Mouse (Mus musculus) liver, postnatal 0 days (tissue): ENCODE data around the gene Mcemp1. TPM values are rescaled to one million over a fixed set of nuclear protein-coding genes. Genes with fewer than 3 reads are reported as not detected.

Experiments used
- ATAC-seq: fragments of 200-750 bp; cut with Nextera tagmentation; 2 replicates; pipeline ENCODE4 v1.8.0; 2017; ENCODE audit warnings: mild to moderate bottlenecking, moderate library complexity
- DNase-seq: peaks from one replicate; pipeline ENCODE4 v3.0.0-alpha.2; 2016
- H3K27ac ChIP-seq: fragments of 300-500 bp; sonication (generic); 2 replicates; pipeline ENCODE4 v1.5.1; 2014; ENCODE audit warnings: antibody characterized with exemption, moderate library complexity, mild to moderate bottlenecking, low read depth
- H3K27me3 ChIP-seq: fragments of 300-500 bp; sonication (generic); 2 replicates; pipeline ENCODE4 v1.6.1; 2014; ENCODE audit warnings: low read length, control low read depth, mixed read lengths; ENCODE audit not compliant: insufficient read depth
- H3K36me3 ChIP-seq: fragments of 300-500 bp; sonication (generic); replicated peaks from 2 replicates; pipeline ENCODE4 v1.6.1; 2014; ENCODE audit warnings: mild to moderate bottlenecking, control low read depth, low read length, moderate library complexity, mixed read lengths; ENCODE audit not compliant: insufficient read depth
- H3K4me1 ChIP-seq: fragments of 300-500 bp; sonication (generic); 2 replicates; pipeline ENCODE4 v1.6.1; 2014; ENCODE audit warnings: antibody characterized with exemption, mild to moderate bottlenecking, control low read depth; ENCODE audit not compliant: insufficient read depth
- H3K4me2 ChIP-seq: fragments of 300-500 bp; sonication (generic); 2 replicates; pipeline ENCODE4 v1.6.1; 2014; ENCODE audit warnings: low read depth, mild to moderate bottlenecking, low read length, moderate library complexity, mixed read lengths
- H3K4me3 ChIP-seq: fragments of 300-500 bp; sonication (generic); 2 replicates; pipeline ENCODE4 v1.5.1; 2014; ENCODE audit warnings: low read depth, low read length
- H3K9ac ChIP-seq: fragments of 300-500 bp; sonication (generic); replicated peaks from 2 replicates; pipeline ENCODE4 v1.6.1; 2014; ENCODE audit warnings: mild to moderate bottlenecking, moderate library complexity
- H3K9me3 ChIP-seq: fragments of 300-500 bp; sonication (generic); 2 replicates; pipeline ENCODE4 v1.6.1; 2016; ENCODE audit warnings: mild to moderate bottlenecking, control low read depth, low read length, mixed read lengths
- CTCF ChIP-seq: sonication (generic); IDR thresholded peaks from 2 replicates; pipeline ENCODE4 v1.5.1; 2016; ENCODE audit warnings: antibody characterized with exemption, low read depth
- EP300 ChIP-seq: IDR thresholded peaks from 2 replicates; pipeline ENCODE4 v1.6.1; 2016; ENCODE audit warnings: antibody characterized with exemption, low read depth, mild to moderate bottlenecking
- WGBS: fragments of 180-500 bp; shearing (Covaris S2); extraction: QIAGEN DNeasy Blood & Tissue Kit; methylation state at CpG from one replicate; pipeline ENCODE4 v1.1.7; 2014; ENCODE audit not compliant: insufficient replicate concordance; 5-methylcytosine and 5-hydroxymethylcytosine counted together
- polyA plus RNA-seq: library from polyadenylated mRNA; unstranded; fragments of >200 nt; fragmentation: Nextera tagmentation; extraction: Ambion mirVana; gene quantifications from 2 replicates; pipeline ENCODE4 v1.2.1, GENCODE M21; 2015

Gene Mcemp1
- polyA plus RNA-seq, 1 experiment from 2014 or later, result 12.8 TPM

GRCm38 (mm10) chr8:3664405-3664804 lies 1.1 kb upstream of the Mcemp1 start:
- 36% methylated on average over 5 of the region's 5 CpGs for WGBS
- Histone ChIP-seq H3K9me3 (no peaks in the 10 kb centered on the region), H3K4me2 (peak overlapping the region; percentile 32; the same call in 1 of the 2 replicates), H3K9ac (no peak overlapping the region), H3K36me3 (no peaks in the 10 kb centered on the region), H3K4me1 (no peaks in the 10 kb centered on the region), H3K4me3 (no peak overlapping the region), H3K27me3 (no peaks in the 10 kb centered on the region), H3K27ac (peak overlapping the region; percentile 82)
- TF ChIP-seq EP300 (peak; percentile 54; the same call in 1 of the 2 replicates), CTCF (no peak)
- DNase-seq (peak; percentile 24), ATAC-seq (peak; percentile 76)

- Histone ChIP-seq H3K4me2 (peak overlapping the region; percentile 49; the same call in 1 of the 2 replicates), H3K36me3 (no peaks in the 10 kb centered on the region), H3K9ac (no peak overlapping the region), H3K27ac (no peak overlapping the region), H3K27me3 (no peaks in the 10 kb centered on the region), H3K9me3 (no peaks in the 10 kb centered on the region), H3K4me1 (peaks cover 3% of the 10 kb centered on the region; the same call in 1 of the 2 replicates), H3K4me3 (no peak overlapping the region)
- TF ChIP-seq CTCF (no peak), EP300 (no peak)
- WGBS, result 56% methylated on average over 2 of the region's 2 CpGs
- peak; percentile 60 for DNase-seq
- ATAC-seq, result no peak
These were observed 4.8 kb downstream of the Mcemp1 start for GRCm38 (mm10) chr8:3670388-3670787.

- H3K27ac ChIP-seq, result peak within 1 kb of the TSS; percentile 1; the same call in 1 of the 2 replicates
- H3K9me3 ChIP-seq, result no peaks in the 10 kb centered on the region
- H3K4me2 ChIP-seq, result peak within 1 kb of the TSS; percentile 82
- peak within 1 kb of the TSS; percentile 54 for H3K4me3 ChIP-seq
- H3K36me3 ChIP-seq, result no peaks in the 10 kb centered on the region
- H3K27me3 ChIP-seq, result no peaks in the 10 kb centered on the region
- ATAC-seq (peak; percentile 66), DNase-seq (peak; percentile 88)
- H3K9ac ChIP-seq, result peak within 1 kb of the TSS; percentile 47
- H3K4me1 ChIP-seq, result peaks cover 8% of the 10 kb centered on the region
- TF ChIP-seq CTCF, result peak; percentile 95
- 0 out of 2 replicates have a peak, but pooled peaks have one; percentile 11 for TF ChIP-seq EP300
- 2% methylated on average over 23 of the region's 23 CpGs for WGBS
These were observed 6.5 kb downstream of the Mcemp1 start, which contains the start of gene Fcor for GRCm38 (mm10) chr8:3671980-3672491. Fcor (minus strand) TSS chr8:3672362.

GRCm38 (mm10) chr8:3674671-3675070 lies 9.1 kb downstream of the Mcemp1 start:
- H3K9ac ChIP-seq, result no peak overlapping the region
- H3K27ac ChIP-seq, result no peak overlapping the region
- peaks cover 19% of the 10 kb centered on the region for H3K4me1 ChIP-seq
- no peak overlapping the region for H3K4me2 ChIP-seq
- H3K27me3 ChIP-seq, result no peaks in the 10 kb centered on the region
- no peak overlapping the region for H3K4me3 ChIP-seq
- peaks cover 10% of the 10 kb centered on the region for H3K36me3 ChIP-seq
- ATAC-seq (no peak), DNase-seq (no peak)
- WGBS, result 57% methylated on average over 3 of the region's 3 CpGs
- no peak for TF ChIP-seq EP300
- H3K9me3 ChIP-seq, result no peaks in the 10 kb centered on the region

GRCm38 (mm10) chr8:3676131-3676992 lies 10.8 kb downstream of the Mcemp1 start, which contains the start of gene Trappc5:
Trappc5 (plus strand) TSS chr8:3676299.
- H3K4me3 ChIP-seq, result peak within 1 kb of the TSS; percentile 94
- no peaks in the 10 kb centered on the region for H3K27me3 ChIP-seq
- peak; percentile 92 for ATAC-seq
- 1% methylated on average over 57 of the region's 61 CpGs for WGBS
- H3K4me1 ChIP-seq, result peaks cover 19% of the 10 kb centered on the region
- H3K9me3 ChIP-seq, result no peaks in the 10 kb centered on the region
- peak; percentile 94 for DNase-seq
- peaks cover 22% of the 10 kb centered on the region for H3K36me3 ChIP-seq
- peak within 1 kb of the TSS; percentile 97 for H3K27ac ChIP-seq
- TF ChIP-seq CTCF, result peak; percentile 99
- no peak; the same call in 1 of the 2 replicates for TF ChIP-seq EP300
- peak within 1 kb of the TSS; percentile 89 for H3K4me2 ChIP-seq
- peak within 1 kb of the TSS; percentile 94 for H3K9ac ChIP-seq

- H3K4me3 ChIP-seq, result peak overlapping the region; percentile 94
- ATAC-seq, result no peak
- H3K9me3 ChIP-seq, result no peaks in the 10 kb centered on the region
- peaks cover 19% of the 10 kb centered on the region for H3K4me1 ChIP-seq
- no peak for TF ChIP-seq CTCF
- TF ChIP-seq EP300, result no peak
- WGBS, result under 1% methylated on average over 15 of the region's 15 CpGs
- H3K9ac ChIP-seq, result peak overlapping the region; percentile 94
- H3K36me3 ChIP-seq, result peaks cover 22% of the 10 kb centered on the region
- no peak for DNase-seq
- no peaks in the 10 kb centered on the region for H3K27me3 ChIP-seq
- peak overlapping the region; percentile 97 for H3K27ac ChIP-seq
- H3K4me2 ChIP-seq, result peak overlapping the region; percentile 89
These were observed 11.5 kb downstream of the Mcemp1 start for GRCm38 (mm10) chr8:3676993-3677579.
